In genomic region chr15:100815310-100815709, GRCm38 (mm10) we compare ENCODE assay signal across 25 mouse cellular contexts. TPM values are rescaled to one million over a fixed set of nuclear protein-coding genes. Genes with fewer than 3 reads are reported as not detected.
A peak's percentile ranks its signal among the peaks of the same experiment; 100 is the strongest.
DNase-seq lines count a peak whose midpoint lies in the region; ATAC-seq and TF ChIP-seq lines count a peak whose summit lies in the region.
"Had no signal": no experiment of that assay in that cellular context is flagged by ENCODE, and none has a peak within 500 bp of the region (broad histone marks: within the 10 kb centered on the region; RNA-seq: fewer than 3 reads in every experiment).

No protein-coding gene starts in this region.

- H3K27ac ChIP-seq in heart, postnatal 0 days (ENCODE audit: low read depth) = no peak overlapping the region
- H3K27ac ChIP-seq in limb, embryonic 14.5 days (replicated peaks; ENCODE audit: low read depth, low read length) = peak overlapping the region; percentile 34
- H3K27ac ChIP-seq: hindbrain, embryonic 10.5 days; hindbrain, postnatal 0 days; kidney, embryonic 15.5 days; liver, embryonic 14.5 days had no signal

- 58% methylated on average over 8 of the region's 8 CpGs for WGBS in heart, postnatal 0 days
- 66% methylated on average over 8 of the region's 8 CpGs for WGBS in limb, embryonic 14.5 days

- no peaks in the 10 kb centered on the region for H3K36me3 ChIP-seq in heart, postnatal 0 days (replicated peaks; ENCODE audit: control insufficient read depth, insufficient read depth, low read length)
- no peaks in the 10 kb centered on the region for H3K36me3 ChIP-seq in limb, embryonic 14.5 days (ENCODE audit: control insufficient read depth, insufficient read depth, low read length)
- H3K36me3 ChIP-seq: G1E; kidney, embryonic 15.5 days had no signal

- peak; percentile 56 for ATAC-seq in frontal cortex, adult (ENCODE audit: low TSS enrichment)
- no peak for ATAC-seq in heart, postnatal 0 days (ENCODE audit: insufficient read depth, low read depth)
- no peak; the same call in 1 of the 2 replicates for ATAC-seq in limb, embryonic 14.5 days (ENCODE audit: low FRiP score, low read depth)
- ATAC-seq: forebrain, embryonic 14.5 days; hindbrain, postnatal 0 days; intestine, postnatal 0 days; lung, postnatal 0 days had no signal

- H3K27me3 ChIP-seq in heart, postnatal 0 days (ENCODE audit: control insufficient read depth, insufficient read depth, low read length) = no peaks in the 10 kb centered on the region; the same call in 1 of the 2 replicates
- H3K27me3 ChIP-seq in limb, embryonic 14.5 days (ENCODE audit: control insufficient read depth, insufficient read depth, low read length) = no peaks in the 10 kb centered on the region
- H3K27me3 ChIP-seq: kidney, embryonic 15.5 days had no signal

- H3K9me3 ChIP-seq in heart, postnatal 0 days (replicated peaks; ENCODE audit: control insufficient read depth, low read length) = 0 out of 2 replicates have a peak, but pooled peaks cover 4% of the 10 kb centered on the region
- H3K9me3 ChIP-seq in limb, embryonic 14.5 days (ENCODE audit: control insufficient read depth, low read length) = peaks cover 6% of the 10 kb centered on the region
- H3K9me3 ChIP-seq: hindbrain, embryonic 10.5 days; kidney, embryonic 15.5 days had no signal

- TF ChIP-seq POLR2A in limb, embryonic 14.5 days (IDR thresholded peaks at IDR 0.05; ENCODE audit: borderline replicate concordance, extremely low read depth, insufficient read depth, insufficient read length) = no peak

- H3K4me3 ChIP-seq in heart, postnatal 0 days (ENCODE audit: low read depth, low read length) = no peak overlapping the region
- no peak overlapping the region for H3K4me3 ChIP-seq in limb, embryonic 14.5 days (replicated peaks; ENCODE audit: low read length)
- H3K4me3 ChIP-seq: hindbrain, embryonic 10.5 days; kidney, embryonic 15.5 days; myocyte had no signal

- H3K4me1 ChIP-seq in heart, postnatal 0 days (ENCODE audit: control insufficient read depth, insufficient read depth) = peaks cover 5% of the 10 kb centered on the region; the same call in 1 of the 2 replicates
- no peaks in the 10 kb centered on the region; the same call in 1 of the 2 replicates for H3K4me1 ChIP-seq in limb, embryonic 14.5 days (ENCODE audit: control insufficient read depth, insufficient read depth, low read length)

- no peak overlapping the region for H3K9ac ChIP-seq in heart, postnatal 0 days (replicated peaks; ENCODE audit: low read depth, low read length)
- no peak overlapping the region for H3K9ac ChIP-seq in limb, embryonic 14.5 days (ENCODE audit: low read depth, low read length, severe bottlenecking)
- H3K9ac ChIP-seq: kidney, embryonic 15.5 days; liver, embryonic 14.5 days had no signal

- no peak for DNase-seq in frontal cortex, postnatal 25 days (ENCODE audit: low spot score in 2 of 2)
- DNase-seq in heart, postnatal 0 days (ENCODE audit: low spot score) = no peak
- no peak for DNase-seq in heart, adult 11 months
- peak; percentile 63 for DNase-seq in brain, adult 2 months (ENCODE audit: low read depth, low spot score)
- no peak for DNase-seq in limb, embryonic 14.5 days (ENCODE audit: low spot score)
- DNase-seq in liver = no peak
- DNase-seq: adrenal gland, postnatal 36 days; cerebellum, postnatal 36 days; gastrocnemius, postnatal 10 days; heart, adult 18-20 months; kidney, postnatal 4 days; layer of hippocampus, adult 9-11 months; left cerebral cortex, postnatal 4 days; midbrain, embryonic 14.5 days; thymus, postnatal 25 days had no signal

- TF ChIP-seq CTCF in heart, postnatal 0 days (IDR thresholded peaks at IDR 0.05; ENCODE audit: low read depth) = no peak

- H3K4me2 ChIP-seq in heart, postnatal 0 days (ENCODE audit: low read depth, low read length) = 0 out of 2 replicates have a peak overlapping the region, but pooled peaks have one; percentile 14
- H3K4me2 ChIP-seq in limb, embryonic 14.5 days (replicated peaks; ENCODE audit: low read depth, low read length, severe bottlenecking) = peak overlapping the region; percentile 19; the same call in 1 of the 2 replicates
- H3K4me2 ChIP-seq: kidney, embryonic 15.5 days had no signal

- TF ChIP-seq EP300 in heart, postnatal 0 days (IDR thresholded peaks at IDR 0.05; ENCODE audit: low read depth) = no peak

RNA-seq across cellular contexts. Expression of gene Slc4a8, which starts 53.8 kb away (rescaled TPM):
- 0.19 and 0.50 TPM in 2 replicates for total RNA-seq in heart, postnatal 0 days (2014; rRNA removed; ENCODE audit: low replicate concordance)
- 0.38 and 0.81 TPM in 2 replicates for polyA plus RNA-seq in heart, postnatal 0 days (2015; fragmentation: Nextera tagmentation; extraction: Ambion mirVana)
- 3.8 TPM in 2 replicates for polyA plus RNA-seq in limb, embryonic 14.5 days (2012; rRNA removed)
- 2.9 TPM in 2 replicates for polyA plus RNA-seq in limb, embryonic 14.5 days (2014; fragmentation: Nextera tagmentation; extraction: Ambion mirVana)
- polyA plus RNA-seq: G1E had no signal

RNA-seq across cellular contexts. Expression of gene Scn8a, which starts 54.3 kb away (rescaled TPM):
- not detected in 2 replicates for total RNA-seq in heart, postnatal 0 days (2014; rRNA removed; ENCODE audit: low replicate concordance)
- 0.11 and 0.16 TPM in 2 replicates for polyA plus RNA-seq in heart, postnatal 0 days (2015; fragmentation: Nextera tagmentation; extraction: Ambion mirVana)
- polyA plus RNA-seq in limb, embryonic 14.5 days (2012; rRNA removed) = 7.9 and 8.4 TPM in 2 replicates
- 4.3 and 4.7 TPM in 2 replicates for polyA plus RNA-seq in limb, embryonic 14.5 days (2014; fragmentation: Nextera tagmentation; extraction: Ambion mirVana)
- total RNA-seq: heart, adult 18-20 months had no signal
- polyA plus RNA-seq: G1E, myocyte had no signal
